Mouse (Mus musculus) limb, embryonic 10.5 days (tissue): ENCODE measurements around the gene Ptchd4. TPM values are rescaled to one million over a fixed set of nuclear protein-coding genes. Genes with fewer than 3 reads are reported as not detected.

Source experiments
- DNase-seq: peaks from one replicate; pipeline ENCODE4 v3.0.0-alpha.2; 2017; ENCODE audit warnings: low spot score
- H3K27ac ChIP-seq: fragments of 300-500 bp; sonication (generic); 2 replicates; pipeline ENCODE4 v1.5.1; 2016; ENCODE audit warnings: mild to moderate bottlenecking
- H3K27me3 ChIP-seq: fragments of 300-500 bp; sonication (generic); 2 replicates; pipeline ENCODE4 v1.6.1; 2016; ENCODE audit warnings: low read depth, mild to moderate bottlenecking; ENCODE audit not compliant: poor library complexity, severe bottlenecking
- H3K36me3 ChIP-seq: fragments of 300-500 bp; sonication (generic); 2 replicates; pipeline ENCODE4 v1.6.1; 2016; ENCODE audit warnings: mild to moderate bottlenecking, moderate library complexity
- H3K4me1 ChIP-seq: fragments of 300-500 bp; sonication (generic); 2 replicates; pipeline ENCODE4 v1.6.1; 2016
- H3K4me3 ChIP-seq: fragments of 300-500 bp; sonication (generic); 2 replicates; pipeline ENCODE4 v1.5.1; 2016; ENCODE audit warnings: mild to moderate bottlenecking, moderate library complexity
- H3K9me3 ChIP-seq: fragments of 300-500 bp; sonication (generic); replicated peaks from 2 replicates; pipeline ENCODE4 v1.6.1; 2016; ENCODE audit warnings: mild to moderate bottlenecking
- WGBS: fragments of 180-500 bp; shearing (Covaris S2); methylation state at CpG from one replicate; pipeline ENCODE4 v1.1.7; 2016; 5-methylcytosine and 5-hydroxymethylcytosine counted together
- polyA plus RNA-seq: library from polyadenylated mRNA; unstranded; fragments of >200 nt; fragmentation: Nextera tagmentation; extraction: Ambion mirVana; gene quantifications from 2 replicates; pipeline ENCODE4 v1.2.1, GENCODE M21; 2016

Gene Ptchd4
- 0.81 and 0.88 TPM in 2 replicates for polyA plus RNA-seq

- Histone ChIP-seq H3K4me1 (peaks cover 15% of the 10 kb centered on the region), H3K36me3 (no peaks in the 10 kb centered on the region), H3K4me3 (peak within 1 kb of the TSS; percentile 65), H3K27me3 (peaks cover 36% of the 10 kb centered on the region), H3K9me3 (no peaks in the 10 kb centered on the region), H3K27ac (peak within 1 kb of the TSS; percentile 73)
- peak; percentile 66 for DNase-seq
- 2% methylated on average over 53 of the region's 56 CpGs for WGBS
Measured at GRCm38 (mm10) chr17:42315669-42316611, at the start of gene Ptchd4. Gene Ptchd4, plus strand, starts transcription at chr17:42315947.

GRCm38 (mm10) chr17:42276861-42277260 is 38.9 kb upstream of the Ptchd4 start:
- Histone ChIP-seq H3K36me3 (no peaks in the 10 kb centered on the region), H3K4me1 (no peaks in the 10 kb centered on the region), H3K4me3 (no peak overlapping the region), H3K9me3 (no peaks in the 10 kb centered on the region), H3K27ac (no peak overlapping the region), H3K27me3 (no peaks in the 10 kb centered on the region)
- 96% methylated on average over 2 of the region's 2 CpGs for WGBS
- DNase-seq, result no peak

GRCm38 (mm10) chr17:42284391-42284790 is 31.4 kb upstream of the Ptchd4 start:
- DNase-seq, result no peak
- Histone ChIP-seq H3K27me3 (no peaks in the 10 kb centered on the region), H3K4me3 (no peak overlapping the region), H3K4me1 (no peaks in the 10 kb centered on the region), H3K9me3 (no peaks in the 10 kb centered on the region), H3K36me3 (no peaks in the 10 kb centered on the region), H3K27ac (no peak overlapping the region)
- 78% methylated on average over 1 of the region's 1 CpGs for WGBS

GRCm38 (mm10) chr17:42286255-42286654 is 29.5 kb upstream of the Ptchd4 start:
- 86% methylated on average over 3 of the region's 3 CpGs for WGBS
- no peaks in the 10 kb centered on the region for H3K27me3 ChIP-seq
- DNase-seq, result no peak
- no peaks in the 10 kb centered on the region for H3K36me3 ChIP-seq
- H3K9me3 ChIP-seq, result no peaks in the 10 kb centered on the region
- no peaks in the 10 kb centered on the region for H3K4me1 ChIP-seq
- no peak overlapping the region for H3K27ac ChIP-seq
- H3K4me3 ChIP-seq, result no peak overlapping the region

- Histone ChIP-seq H3K4me1 (no peaks in the 10 kb centered on the region), H3K9me3 (no peaks in the 10 kb centered on the region), H3K36me3 (no peaks in the 10 kb centered on the region), H3K27me3 (no peaks in the 10 kb centered on the region), H3K4me3 (no peak overlapping the region), H3K27ac (no peak overlapping the region)
- DNase-seq, result no peak
Measured at GRCm38 (mm10) chr17:42290341-42290740, 25.4 kb upstream of the Ptchd4 start.

- DNase-seq, result no peak
- Histone ChIP-seq H3K27ac (no peak overlapping the region), H3K4me3 (no peak overlapping the region), H3K4me1 (no peaks in the 10 kb centered on the region), H3K9me3 (no peaks in the 10 kb centered on the region), H3K27me3 (no peaks in the 10 kb centered on the region), H3K36me3 (no peaks in the 10 kb centered on the region)
- 41% methylated on average over 5 of the region's 5 CpGs for WGBS
Measured at GRCm38 (mm10) chr17:42291793-42292192, 24.0 kb upstream of the Ptchd4 start.

GRCm38 (mm10) chr17:42297986-42298385 is 17.8 kb upstream of the Ptchd4 start:
- H3K4me3 ChIP-seq, result no peak overlapping the region
- H3K9me3 ChIP-seq, result no peaks in the 10 kb centered on the region
- no peak overlapping the region for H3K27ac ChIP-seq
- no peaks in the 10 kb centered on the region for H3K36me3 ChIP-seq
- H3K27me3 ChIP-seq, result no peaks in the 10 kb centered on the region
- no peaks in the 10 kb centered on the region for H3K4me1 ChIP-seq
- WGBS, result 85% methylated on average over 4 of the region's 4 CpGs
- no peak for DNase-seq

GRCm38 (mm10) chr17:42299681-42300080 is 16.1 kb upstream of the Ptchd4 start:
- Histone ChIP-seq H3K36me3 (no peaks in the 10 kb centered on the region), H3K9me3 (no peaks in the 10 kb centered on the region), H3K4me3 (no peak overlapping the region), H3K27ac (no peak overlapping the region), H3K4me1 (no peaks in the 10 kb centered on the region), H3K27me3 (no peaks in the 10 kb centered on the region)
- no peak for DNase-seq
- 80% methylated on average over 3 of the region's 3 CpGs for WGBS

GRCm38 (mm10) chr17:42303062-42303577 is 12.6 kb upstream of the Ptchd4 start:
- Histone ChIP-seq H3K27me3 (no peaks in the 10 kb centered on the region), H3K4me3 (no peak overlapping the region), H3K9me3 (no peaks in the 10 kb centered on the region), H3K4me1 (no peaks in the 10 kb centered on the region), H3K36me3 (no peaks in the 10 kb centered on the region), H3K27ac (no peak overlapping the region)
- WGBS, result 74% methylated on average over 4 of the region's 4 CpGs
- no peak for DNase-seq

- 71% methylated on average over 4 of the region's 4 CpGs for WGBS
- Histone ChIP-seq H3K36me3 (no peaks in the 10 kb centered on the region), H3K9me3 (no peaks in the 10 kb centered on the region), H3K4me1 (no peaks in the 10 kb centered on the region), H3K4me3 (no peak overlapping the region), H3K27me3 (no peaks in the 10 kb centered on the region), H3K27ac (no peak overlapping the region)
- DNase-seq, result no peak
Measured at GRCm38 (mm10) chr17:42304262-42304661, 11.5 kb upstream of the Ptchd4 start.

- Histone ChIP-seq H3K4me3 (no peak overlapping the region), H3K9me3 (no peaks in the 10 kb centered on the region), H3K27ac (no peak overlapping the region), H3K36me3 (no peaks in the 10 kb centered on the region), H3K27me3 (no peaks in the 10 kb centered on the region), H3K4me1 (no peaks in the 10 kb centered on the region)
- DNase-seq, result no peak
- 90% methylated on average over 1 of the region's 1 CpGs for WGBS
Measured at GRCm38 (mm10) chr17:42307001-42307400, 8.7 kb upstream of the Ptchd4 start.

- Histone ChIP-seq H3K4me3 (no peak overlapping the region), H3K27me3 (peaks cover 2% of the 10 kb centered on the region; the same call in 1 of the 2 replicates), H3K9me3 (no peaks in the 10 kb centered on the region), H3K36me3 (no peaks in the 10 kb centered on the region), H3K4me1 (no peaks in the 10 kb centered on the region; the same call in 1 of the 2 replicates), H3K27ac (no peak overlapping the region)
- DNase-seq, result no peak
Measured at GRCm38 (mm10) chr17:42310136-42310535, 5.6 kb upstream of the Ptchd4 start.

- Histone ChIP-seq H3K36me3 (no peaks in the 10 kb centered on the region), H3K4me3 (peak overlapping the region; percentile 65), H3K9me3 (no peaks in the 10 kb centered on the region), H3K27ac (no peak overlapping the region), H3K4me1 (peaks cover 15% of the 10 kb centered on the region), H3K27me3 (peaks cover 36% of the 10 kb centered on the region)
- DNase-seq, result peak; percentile 43
- 3% methylated on average over 22 of the region's 22 CpGs for WGBS
Measured at GRCm38 (mm10) chr17:42316612-42316982, 850 bp downstream of the Ptchd4 start.
